Comparison of ENCODE assay signal across 7 mouse cellular contexts in the genomic region with DNA sequence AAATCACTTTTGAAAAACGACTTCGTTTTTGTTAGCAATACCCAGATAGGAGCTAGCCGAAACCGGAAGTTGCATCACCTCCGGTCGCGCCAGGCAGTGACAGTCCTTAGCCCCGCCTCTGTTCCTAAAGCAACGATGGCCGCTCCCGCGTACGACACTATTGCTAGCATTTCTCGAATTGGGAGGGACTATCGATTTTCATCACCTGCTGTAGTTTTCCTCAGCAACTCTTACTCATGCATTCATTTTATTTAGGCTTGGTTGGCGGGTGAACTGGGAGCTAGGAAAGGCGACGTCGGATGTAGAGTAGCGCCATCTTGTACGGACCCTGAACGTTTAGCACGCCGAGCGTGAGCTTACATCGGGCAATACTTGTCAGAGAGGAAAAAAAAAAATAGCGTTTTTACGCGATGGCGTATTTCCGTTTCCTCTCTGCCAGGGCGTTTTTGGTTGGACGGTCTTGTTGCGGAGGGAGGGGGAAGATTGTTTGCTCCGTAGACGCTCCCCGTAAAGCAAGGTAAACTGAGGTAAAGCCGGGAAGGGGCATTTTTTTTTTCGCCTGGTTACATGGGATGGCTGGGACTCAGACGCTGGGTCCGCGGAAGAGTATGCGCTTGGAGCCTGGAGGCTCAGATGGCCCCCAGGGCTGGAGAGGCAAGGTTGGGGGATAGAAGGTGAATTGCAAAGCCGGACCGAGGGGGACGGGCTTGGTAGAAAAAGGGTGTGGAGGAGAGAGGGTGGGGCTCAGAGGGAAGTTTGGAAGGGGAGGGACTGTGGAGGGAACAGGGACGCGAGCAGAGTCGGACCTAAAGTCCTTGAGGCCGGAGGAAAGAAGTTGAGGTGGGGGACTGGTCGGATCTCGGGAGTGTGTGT. TPM values are rescaled to one million over a fixed set of nuclear protein-coding genes. Genes with fewer than 3 reads are reported as not detected.
DNase-seq lines count a peak whose midpoint lies in the region; ATAC-seq lines count a peak whose summit lies in the region.

Gene Zfp672, minus strand, starts transcription at position 64 of the 873 bp plus-strand sequence.
Gene Sh3bp5l, plus strand, starts transcription at position 449 of the 873 bp plus-strand sequence.

- ATAC-seq in granulocyte monocyte progenitor cell, adult 5-6 weeks (replicated peaks; ENCODE audit: poor library complexity, severe bottlenecking), result peak; percentile 82
- ATAC-seq in midbrain, embryonic 13.5 days, result peak; percentile 95

- H3K9me3 ChIP-seq in embryonic facial prominence, embryonic 10.5 days, result 0 out of 2 replicates have a peak, but pooled peaks cover 4% of the 10 kb centered on the region
- H3K9me3 ChIP-seq in limb, embryonic 10.5 days (replicated peaks), result no peaks in the 10 kb centered on the region
- no peaks in the 10 kb centered on the region for H3K9me3 ChIP-seq in midbrain, embryonic 13.5 days

- H3K4me2 ChIP-seq in midbrain, embryonic 13.5 days (replicated peaks), result peak within 1 kb of the TSS; percentile 99

- H3K27ac ChIP-seq in embryonic facial prominence, embryonic 10.5 days (replicated peaks), result peak within 1 kb of the TSS; percentile 92
- peak within 1 kb of the TSS; percentile 93 for H3K27ac ChIP-seq in limb, embryonic 10.5 days
- H3K27ac ChIP-seq in midbrain, embryonic 13.5 days, result peak within 1 kb of the TSS; percentile 72

- H3K9ac ChIP-seq in midbrain, embryonic 13.5 days (replicated peaks), result peak within 1 kb of the TSS; percentile 87

- peak; percentile 92 for DNase-seq in adrenal gland, postnatal 14 days
- DNase-seq in embryonic facial prominence, embryonic 10.5 days (ENCODE audit: low spot score), result peak; percentile 90
- DNase-seq in kidney, adult 11 months, result peak; percentile 92
- peak; percentile 89 for DNase-seq in limb, embryonic 10.5 days (ENCODE audit: low spot score)
- peak; percentile 86 for DNase-seq in spleen, adult 12 weeks (ENCODE audit: low spot score)

- under 1% methylated on average over 52 of the region's 52 CpGs for WGBS in embryonic facial prominence, embryonic 10.5 days
- under 1% methylated on average over 52 of the region's 52 CpGs for WGBS in limb, embryonic 10.5 days
- WGBS in midbrain, embryonic 13.5 days, result under 1% methylated on average over 52 of the region's 52 CpGs

- peaks cover 32% of the 10 kb centered on the region for H3K4me1 ChIP-seq in embryonic facial prominence, embryonic 10.5 days
- H3K4me1 ChIP-seq in limb, embryonic 10.5 days, result peaks cover 16% of the 10 kb centered on the region
- peaks cover 47% of the 10 kb centered on the region for H3K4me1 ChIP-seq in midbrain, embryonic 13.5 days (replicated peaks)

- peak within 1 kb of the TSS; percentile 91 for H3K4me3 ChIP-seq in embryonic facial prominence, embryonic 10.5 days
- peak within 1 kb of the TSS; percentile 93 for H3K4me3 ChIP-seq in limb, embryonic 10.5 days
- H3K4me3 ChIP-seq in midbrain, embryonic 13.5 days (replicated peaks), result peak within 1 kb of the TSS; percentile 84

- H3K36me3 ChIP-seq in embryonic facial prominence, embryonic 10.5 days (replicated peaks), result peaks cover 58% of the 10 kb centered on the region
- H3K36me3 ChIP-seq in limb, embryonic 10.5 days, result peaks cover 52% of the 10 kb centered on the region
- H3K36me3 ChIP-seq in midbrain, embryonic 13.5 days, result peaks cover 36% of the 10 kb centered on the region

- H3K27me3 ChIP-seq in embryonic facial prominence, embryonic 10.5 days (replicated peaks; ENCODE audit: low read depth, poor library complexity, severe bottlenecking), result no peaks in the 10 kb centered on the region
- H3K27me3 ChIP-seq in limb, embryonic 10.5 days (ENCODE audit: low read depth, poor library complexity, severe bottlenecking), result no peaks in the 10 kb centered on the region
- no peaks in the 10 kb centered on the region for H3K27me3 ChIP-seq in midbrain, embryonic 13.5 days

RNA-seq across cellular contexts. Expression of gene Zfp672, which starts in this region (rescaled TPM):
- 56.7 and 59.3 TPM in 2 replicates for total RNA-seq in adrenal gland, postnatal 14 days (2021)
- 24.7 and 27.1 TPM in 2 replicates for polyA plus RNA-seq in embryonic facial prominence, embryonic 10.5 days (2016; fragmentation: Nextera tagmentation; extraction: Ambion mirVana)
- 10.9 and 19.5 TPM in 2 replicates for total RNA-seq in granulocyte monocyte progenitor cell, adult 5-6 weeks (2014; fragmentation: Nextera tagmentation)
- 22.6 and 26.4 TPM in 2 replicates for total RNA-seq in granulocyte monocyte progenitor cell, adult 5-6 weeks (2017)
- polyA plus RNA-seq in limb, embryonic 10.5 days (2016; fragmentation: Nextera tagmentation; extraction: Ambion mirVana), result 22.1 and 25.7 TPM in 2 replicates
- polyA plus RNA-seq in midbrain, embryonic 13.5 days (2015; fragmentation: Nextera tagmentation; extraction: Ambion mirVana), result 38.6 and 39.7 TPM in 2 replicates

RNA-seq across cellular contexts. Expression of gene Sh3bp5l, which starts in this region (rescaled TPM):
- total RNA-seq in adrenal gland, postnatal 14 days (2021), result 38.5 and 47.5 TPM in 2 replicates
- polyA plus RNA-seq in embryonic facial prominence, embryonic 10.5 days (2016; fragmentation: Nextera tagmentation; extraction: Ambion mirVana), result 40.7 and 44.3 TPM in 2 replicates
- total RNA-seq in granulocyte monocyte progenitor cell, adult 5-6 weeks (2014; fragmentation: Nextera tagmentation), result 4.5 and 10.7 TPM in 2 replicates
- 10.3 and 17.8 TPM in 2 replicates for total RNA-seq in granulocyte monocyte progenitor cell, adult 5-6 weeks (2017)
- polyA plus RNA-seq in limb, embryonic 10.5 days (2016; fragmentation: Nextera tagmentation; extraction: Ambion mirVana), result 35.2 and 37.7 TPM in 2 replicates
- 48.4 and 50.7 TPM in 2 replicates for polyA plus RNA-seq in midbrain, embryonic 13.5 days (2015; fragmentation: Nextera tagmentation; extraction: Ambion mirVana)

Comparison
In these comparisons a context has a peak if more than half of its experiments do, and no peak if none do; other contexts are left out.
1. Peak in every context shown above with its lines: DNase-seq, ATAC-seq, H3K4me3 ChIP-seq and H3K27ac ChIP-seq.